Mouse (Mus musculus): ENCODE results near the gene Haus6. TPM values are rescaled to one million over a fixed set of nuclear protein-coding genes. Genes with fewer than 3 reads are reported as not detected.

The Haus6 gene
- polyA plus RNA-seq, 1 experiment from 2014 or later = 13.7 TPM

Other genes with a start within 250 kb of the Haus6 start
- not detected in 2 replicates for gene Saxo1, start 53.7 kb downstream of the Haus6 start, polyA plus RNA-seq (2015; fragmentation: Nextera tagmentation; extraction: Ambion mirVana)
- gene Rraga, start 36.4 kb downstream of the Haus6 start, polyA plus RNA-seq (2015; fragmentation: Nextera tagmentation; extraction: Ambion mirVana) = 64.0 and 69.8 TPM in 2 replicates
- 144 and 164 TPM in 2 replicates for gene Plin2, start 58.0 kb upstream of the Haus6 start, polyA plus RNA-seq (2015; fragmentation: Nextera tagmentation; extraction: Ambion mirVana)
- 4.7 and 5.8 TPM in 2 replicates for gene Dennd4c, start 136.5 kb upstream of the Haus6 start, polyA plus RNA-seq (2015; fragmentation: Nextera tagmentation; extraction: Ambion mirVana)
- gene Rps6, start 245.4 kb upstream of the Haus6 start, polyA plus RNA-seq (2015; fragmentation: Nextera tagmentation; extraction: Ambion mirVana) = 690 and 791 TPM in 2 replicates

Data from intestine, embryonic 15.5 days (tissue).